Mouse (Mus musculus) G1E (cell line): Measurements from ENCODE around the gene Stk39. TPM values are rescaled to one million over a fixed set of nuclear protein-coding genes. Genes with fewer than 3 reads are reported as not detected.

Source experiments
- ATAC-seq: 2 replicates; pipeline ENCODE4 v1.8.0; 2016; ENCODE audit warnings: mild to moderate bottlenecking; ENCODE audit not compliant: insufficient number of reproducible peaks, poor library complexity, low FRiP score, severe bottlenecking; ENCODE audit errors: extremely low read depth
- DNase-seq: peaks from one replicate; pipeline ENCODE4 v3.0.0; 2012; ENCODE audit warnings: low spot score
- H3K27me3 ChIP-seq: 2 replicates; pipeline ENCODE4 v1.6.1; 2012; ENCODE audit warnings: mild to moderate bottlenecking, low read length, inconsistent platforms; ENCODE audit not compliant: insufficient read depth
- H3K36me3 ChIP-seq: replicated peaks from 2 replicates; pipeline ENCODE3; 2012; ENCODE audit warnings: mild to moderate bottlenecking, inconsistent platforms
- H3K4me1 ChIP-seq: 2 replicates; pipeline ENCODE4 v1.6.1; 2012; ENCODE audit warnings: low read depth, low read length, inconsistent platforms, mixed read lengths; ENCODE audit not compliant: insufficient read depth
- H3K4me3 ChIP-seq: 2 replicates; pipeline ENCODE4 v1.5.1; 2012; ENCODE audit warnings: low read depth, mild to moderate bottlenecking, inconsistent platforms, low read length, moderate library complexity, mixed read lengths
- H3K9me3 ChIP-seq: replicated peaks from 2 replicates; pipeline ENCODE4 v1.6.1; 2012; ENCODE audit warnings: inconsistent platforms
- CTCF ChIP-seq: IDR thresholded peaks from 2 replicates; pipeline ENCODE4 v1.5.1; 2012; ENCODE audit warnings: low read depth, low read length, inconsistent platforms, mixed read lengths
- GATA1 ChIP-seq: IDR thresholded peaks from 2 replicates; pipeline ENCODE4 v1.6.1; 2012; ENCODE audit warnings: borderline replicate concordance, low read length, inconsistent platforms, mixed read lengths
- GATA2 ChIP-seq: IDR thresholded peaks from 2 replicates; pipeline ENCODE4 v1.6.1; 2012; ENCODE audit warnings: low read depth, low read length, inconsistent platforms, borderline replicate concordance
- POLR2AphosphoS5 ChIP-seq: IDR thresholded peaks from 2 replicates; pipeline ENCODE4 v1.6.1; 2012; ENCODE audit warnings: low read depth, low read length, inconsistent platforms; ENCODE audit not compliant: insufficient replicate concordance
- TAL1 ChIP-seq: conservative IDR thresholded peaks from 2 replicates; pipeline ENCODE4 v1.6.1; 2012; ENCODE audit warnings: low read depth, low read length, inconsistent platforms, mixed read lengths
- polyA plus RNA-seq: library from polyadenylated mRNA; stranded (reverse); fragments of >175 nt; gene quantifications from 2 replicates; pipeline ENCODE4 v1.2.3, GENCODE M21; 2012
- total RNA-seq, 2 experiments: library from RNA; stranded (forward) in 1 of 2; stranded (reverse) in 1 of 2; fragments of 200-1000 nt in 1 of 2; fragments of >200 nt in 1 of 2; fragmentation: Nextera tagmentation in 1 of 2; gene quantifications; 2 replicates each; pipeline ENCODE4 v1.2.3; 2014 to 2017

The Stk39 gene
- total and polyA plus RNA-seq, 3 experiments, result 0.11 TPM; not detected in 2

GRCm38 (mm10) chr2:68196245-68196644 is 275.8 kb downstream of the Stk39 start:
- H3K27me3 ChIP-seq, result no peaks in the 10 kb centered on the region
- no peak for ATAC-seq
- no peaks in the 10 kb centered on the region for H3K4me1 ChIP-seq
- peaks cover 17% of the 10 kb centered on the region for H3K9me3 ChIP-seq
- H3K4me3 ChIP-seq, result no peak overlapping the region
- no peak for DNase-seq
- TF ChIP-seq GATA1 (no peak), POLR2AphosphoS5 (no peak), CTCF (no peak), GATA2 (no peak), TAL1 (no peak)
- H3K36me3 ChIP-seq, result no peaks in the 10 kb centered on the region

- TF ChIP-seq GATA1, result no peak
- no peak for TF ChIP-seq POLR2AphosphoS5
- TF ChIP-seq CTCF, result no peak
- Histone ChIP-seq H3K4me3 (no peak overlapping the region), H3K27me3 (no peaks in the 10 kb centered on the region), H3K36me3 (no peaks in the 10 kb centered on the region), H3K9me3 (peaks cover 22% of the 10 kb centered on the region), H3K4me1 (no peaks in the 10 kb centered on the region)
- ATAC-seq, result no peak
- no peak for DNase-seq
Observed at GRCm38 (mm10) chr2:68194444-68194843, 277.6 kb downstream of the Stk39 start.

- H3K36me3 ChIP-seq, result no peaks in the 10 kb centered on the region
- no peak for TF ChIP-seq TAL1
- no peak for TF ChIP-seq GATA2
- peaks cover 22% of the 10 kb centered on the region for H3K9me3 ChIP-seq
- ATAC-seq (no peak), DNase-seq (no peak)
- H3K27me3 ChIP-seq, result no peaks in the 10 kb centered on the region
- H3K4me1 ChIP-seq, result no peaks in the 10 kb centered on the region
- H3K4me3 ChIP-seq, result no peak overlapping the region
Observed at GRCm38 (mm10) chr2:68193465-68193837, 278.6 kb downstream of the Stk39 start.

- Histone ChIP-seq H3K4me3 (no peak overlapping the region), H3K27me3 (no peaks in the 10 kb centered on the region), H3K4me1 (no peaks in the 10 kb centered on the region), H3K9me3 (peaks cover 22% of the 10 kb centered on the region), H3K36me3 (no peaks in the 10 kb centered on the region)
- no peak for ATAC-seq
- DNase-seq, result no peak
- TF ChIP-seq GATA2 (no peak), TAL1 (no peak), POLR2AphosphoS5 (no peak), CTCF (no peak), GATA1 (no peak)
Observed at GRCm38 (mm10) chr2:68192605-68193464, 279.2 kb downstream of the Stk39 start.

DNA sequence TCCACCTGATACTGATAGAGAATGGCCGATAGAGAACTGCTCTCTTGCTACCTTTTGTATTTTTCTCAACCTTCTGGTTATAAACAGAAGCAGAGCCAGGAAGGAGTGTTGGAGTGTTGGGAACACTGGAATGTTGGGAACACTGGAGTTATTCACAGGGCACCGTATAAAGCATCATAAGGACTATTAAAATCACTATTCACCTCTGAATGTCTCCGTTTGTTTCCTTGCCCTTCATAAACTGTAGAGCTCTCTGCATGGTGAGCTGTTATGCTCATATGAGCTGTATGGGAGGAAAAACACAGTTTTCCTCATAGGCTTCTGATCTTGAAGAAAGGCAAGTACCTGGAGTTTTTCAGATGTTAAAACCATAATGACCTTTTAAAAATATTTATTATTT is 295.6 kb downstream of the Stk39 start:
- peaks cover 23% of the 10 kb centered on the region for H3K9me3 ChIP-seq
- DNase-seq, result no peak
- H3K36me3 ChIP-seq, result no peaks in the 10 kb centered on the region
- no peaks in the 10 kb centered on the region for H3K4me1 ChIP-seq
- no peak overlapping the region for H3K4me3 ChIP-seq
- TF ChIP-seq POLR2AphosphoS5 (no peak), GATA2 (no peak)
- ATAC-seq, result no peak
- H3K27me3 ChIP-seq, result no peaks in the 10 kb centered on the region

- DNase-seq, result no peak
- no peaks in the 10 kb centered on the region for H3K36me3 ChIP-seq
- TF ChIP-seq GATA2 (no peak), GATA1 (no peak)
- no peak overlapping the region for H3K4me3 ChIP-seq
- peaks cover 20% of the 10 kb centered on the region for H3K9me3 ChIP-seq
- no peaks in the 10 kb centered on the region for H3K4me1 ChIP-seq
- H3K27me3 ChIP-seq, result no peaks in the 10 kb centered on the region
- no peak for ATAC-seq
Observed at GRCm38 (mm10) chr2:68171306-68171705, 300.8 kb downstream of the Stk39 start.

DNA sequence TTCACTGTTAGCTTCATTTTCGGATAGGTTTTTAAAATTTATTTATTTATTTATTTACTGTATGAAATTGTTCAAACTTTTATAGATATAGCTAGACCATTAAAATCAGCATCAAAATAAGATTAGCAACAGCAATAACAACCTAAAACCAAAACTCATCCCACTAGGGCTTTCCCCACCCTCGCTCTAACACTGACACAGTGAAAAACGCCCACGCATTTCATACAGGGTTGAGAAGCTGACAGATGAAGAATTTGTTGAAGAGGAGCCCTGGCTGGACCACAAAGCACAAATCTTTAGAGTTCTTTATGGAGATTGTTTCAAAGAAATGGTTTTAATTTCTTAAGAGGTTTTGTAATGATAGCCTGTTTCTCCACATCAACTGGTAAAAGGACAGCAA is 310.1 kb downstream of the Stk39 start:
- no peak overlapping the region for H3K4me3 ChIP-seq
- no peaks in the 10 kb centered on the region for H3K4me1 ChIP-seq
- TF ChIP-seq GATA1 (no peak), CTCF (no peak), GATA2 (no peak), TAL1 (no peak), POLR2AphosphoS5 (no peak)
- H3K36me3 ChIP-seq, result no peaks in the 10 kb centered on the region
- no peaks in the 10 kb centered on the region for H3K27me3 ChIP-seq
- peaks cover 32% of the 10 kb centered on the region for H3K9me3 ChIP-seq
- DNase-seq (no peak), ATAC-seq (no peak)
